Mouse (Mus musculus): Measurements from ENCODE around the gene Ssr4.
A peak's percentile ranks its signal among the peaks of the same experiment; 100 is the strongest.
"Not testable (repeated sequence)": the region's sequence is repeated elsewhere in the genome, so short reads cannot be mapped to it uniquely, and the experiment has no call there.

The Ssr4 gene

GRCm38 (mm10) chrX:73786364-73787224 is at the start of gene Ssr4, which contains the start of gene Idh3g:
Gene Ssr4 (plus strand): TSS chrX:73787028.
Gene Idh3g (minus strand): TSS chrX:73786897.
- peak; percentile 64 for DNase-seq (ENCODE audit: extremely low read depth, low read depth, low spot score)

GRCm38 (mm10) chrX:73738155-73738554 is 48.7 kb upstream of the Ssr4 start:
- DNase-seq (ENCODE audit: extremely low read depth, low read depth, low spot score) = no peak

GRCm38 (mm10) chrX:73739151-73739550 is 47.7 kb upstream of the Ssr4 start:
- no peak for DNase-seq (ENCODE audit: extremely low read depth, low read depth, low spot score)

- not testable (repeated sequence) for DNase-seq (ENCODE audit: extremely low read depth, low read depth, low spot score)
Observed at GRCm38 (mm10) chrX:73739841-73740240, 47.0 kb upstream of the Ssr4 start.

- no peak for DNase-seq (ENCODE audit: extremely low read depth, low read depth, low spot score)
Observed at GRCm38 (mm10) chrX:73744774-73745481, 41.9 kb upstream of the Ssr4 start.

- DNase-seq (ENCODE audit: extremely low read depth, low read depth, low spot score) = no peak
Observed at GRCm38 (mm10) chrX:73748977-73749376, 37.9 kb upstream of the Ssr4 start.

- no peak for DNase-seq (ENCODE audit: extremely low read depth, low read depth, low spot score)
Observed at GRCm38 (mm10) chrX:73756334-73757140, 30.3 kb upstream of the Ssr4 start, which contains the start of gene Plxnb3. Gene Plxnb3 (plus strand): TSS chrX:73757090.

GRCm38 (mm10) chrX:73758611-73759290 is 28.1 kb upstream of the Ssr4 start:
- no peak for DNase-seq (ENCODE audit: extremely low read depth, low read depth, low spot score)

GRCm38 (mm10) chrX:73765311-73765710 is 21.5 kb upstream of the Ssr4 start:
- peak; percentile 18 for DNase-seq (ENCODE audit: extremely low read depth, low read depth, low spot score)

GRCm38 (mm10) chrX:73767267-73767666 is 19.6 kb upstream of the Ssr4 start:
- no peak for DNase-seq (ENCODE audit: extremely low read depth, low read depth, low spot score)

GRCm38 (mm10) chrX:73774168-73774760 is 12.6 kb upstream of the Ssr4 start, which contains the start of gene Srpk3:
Gene Srpk3 (plus strand): TSS chrX:73774405.
- no peak for DNase-seq (ENCODE audit: extremely low read depth, low read depth, low spot score)

GRCm38 (mm10) chrX:73774802-73775483 is 11.9 kb upstream of the Ssr4 start:
- DNase-seq (ENCODE audit: extremely low read depth, low read depth, low spot score) = no peak

- no peak for DNase-seq (ENCODE audit: extremely low read depth, low read depth, low spot score)
Observed at GRCm38 (mm10) chrX:73782227-73782626, 4.6 kb upstream of the Ssr4 start.

- DNase-seq (ENCODE audit: extremely low read depth, low read depth, low spot score) = no peak
Observed at GRCm38 (mm10) chrX:73785666-73786065, 1.2 kb upstream of the Ssr4 start.

GRCm38 (mm10) chrX:73787225-73787558 is 364 bp downstream of the Ssr4 start:
- no peak for DNase-seq (ENCODE audit: extremely low read depth, low read depth, low spot score)

- no peak for DNase-seq (ENCODE audit: extremely low read depth, low read depth, low spot score)
Observed at GRCm38 (mm10) chrX:73788501-73788900, 1.7 kb downstream of the Ssr4 start.

GRCm38 (mm10) chrX:73793039-73793438 is 6.2 kb downstream of the Ssr4 start:
- no peak for DNase-seq (ENCODE audit: extremely low read depth, low read depth, low spot score)

- DNase-seq (ENCODE audit: extremely low read depth, low read depth, low spot score) = no peak
Observed at GRCm38 (mm10) chrX:73793505-73793904, 6.7 kb downstream of the Ssr4 start.

- DNase-seq (ENCODE audit: extremely low read depth, low read depth, low spot score) = no peak
Observed at GRCm38 (mm10) chrX:73797511-73797910, 10.7 kb downstream of the Ssr4 start.

- DNase-seq (ENCODE audit: extremely low read depth, low read depth, low spot score) = no peak
Observed at GRCm38 (mm10) chrX:73798502-73798901, 11.7 kb downstream of the Ssr4 start.
